9 mouse cellular contexts compared by ENCODE assay signal in the genomic region with DNA sequence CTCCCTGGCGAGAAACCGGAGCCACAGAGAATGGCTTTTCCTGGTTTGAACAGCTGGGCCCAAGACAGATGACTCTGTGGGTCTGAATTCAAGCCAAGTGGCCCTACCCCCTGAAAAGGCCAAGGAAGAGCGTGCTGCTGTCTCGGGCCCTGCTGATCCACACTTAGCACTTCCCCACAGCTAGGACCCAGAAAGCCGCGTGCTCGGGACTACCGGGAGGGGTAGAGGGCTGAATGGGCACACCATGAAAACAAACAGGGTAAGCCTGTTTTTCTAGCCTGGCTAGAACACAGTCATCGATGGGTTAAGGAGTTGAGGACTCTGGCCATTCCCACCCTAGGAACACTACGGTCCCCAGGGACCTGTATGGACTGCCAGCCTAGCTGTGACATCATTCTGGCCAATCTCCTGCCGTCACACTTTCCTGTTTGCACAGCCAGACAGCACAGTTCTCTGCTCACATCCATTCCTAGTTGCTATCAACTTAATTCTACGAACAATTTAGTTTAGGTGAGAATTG. TPM values are rescaled to one million over a fixed set of nuclear protein-coding genes. Genes with fewer than 3 reads are reported as not detected.
DNase-seq lines count a peak whose midpoint lies in the region; ATAC-seq and TF ChIP-seq lines count a peak whose summit lies in the region.
"Had no signal": no experiment of that assay in that cellular context is flagged by ENCODE, and none has a peak within 500 bp of the region (broad histone marks: within the 10 kb centered on the region; RNA-seq: fewer than 3 reads in every experiment).

No protein-coding gene starts in this region.

- no peaks in the 10 kb centered on the region for H3K79me3 ChIP-seq in C2C12 (ENCODE audit: low read depth)

- no peak for ATAC-seq in midbrain, embryonic 14.5 days (ENCODE audit: low FRiP score, low TSS enrichment)

- H3K4me3 ChIP-seq in C2C12 (ENCODE audit: insufficient read depth, poor library complexity, severe bottlenecking), result no peak overlapping the region
- no peak overlapping the region for H3K4me3 ChIP-seq in midbrain, embryonic 14.5 days (replicated peaks; ENCODE audit: low read depth, low read length)

- H3K9ac ChIP-seq in midbrain, embryonic 14.5 days (replicated peaks; ENCODE audit: low read length), result no peak overlapping the region

- no peak overlapping the region for H3K27ac ChIP-seq in midbrain, embryonic 14.5 days (replicated peaks; ENCODE audit: low read depth, low read length)

- no peaks in the 10 kb centered on the region for H3K27me3 ChIP-seq in C2C12 (ENCODE audit: control insufficient read depth, insufficient read depth, insufficient read length)
- no peaks in the 10 kb centered on the region for H3K27me3 ChIP-seq in midbrain, embryonic 14.5 days (ENCODE audit: control insufficient read depth, insufficient read depth, low read length)

- H3ac ChIP-seq in C2C12 (ENCODE audit: control insufficient read depth, insufficient read length, low read depth), result no peak overlapping the region

- no peaks in the 10 kb centered on the region for H3K79me2 ChIP-seq in C2C12 (ENCODE audit: control insufficient read depth, insufficient read depth)

- WGBS in midbrain, embryonic 14.5 days, result 52% methylated on average over 12 of the region's 12 CpGs

- peaks cover 14% of the 10 kb centered on the region for H3K36me3 ChIP-seq in C2C12 (ENCODE audit: control insufficient read depth, insufficient read depth)
- no peaks in the 10 kb centered on the region for H3K36me3 ChIP-seq in midbrain, embryonic 14.5 days (ENCODE audit: control insufficient read depth, insufficient read depth, low read length)

- TF ChIP-seq CTCF in C2C12 (IDR thresholded peaks at IDR 0.05; ENCODE audit: control insufficient read depth, insufficient read depth, insufficient read length), result no peak

- DNase-seq in embryo, embryonic 11 days, result peak; percentile 28
- no peak for DNase-seq in embryo, embryonic 10.5 days (ENCODE audit: low spot score)
- DNase-seq in heart, adult 8-10 months (ENCODE audit: low spot score), result peak; percentile 60
- peak; percentile 65 to 74 for DNase-seq in kidney, postnatal 36 days
- no peak for DNase-seq in right cerebral cortex, postnatal 4 days
- DNase-seq in midbrain, embryonic 14.5 days, result no peak
- DNase-seq in thymus, postnatal 10 days (ENCODE audit: low spot score in 2 of 2), result no peak

- no peak overlapping the region for H3K4me2 ChIP-seq in midbrain, embryonic 14.5 days (ENCODE audit: low read length)

- no peaks in the 10 kb centered on the region for H3K9me3 ChIP-seq in midbrain, embryonic 14.5 days (ENCODE audit: control insufficient read depth, low read length)

- H3K4me1 ChIP-seq in midbrain, embryonic 14.5 days (ENCODE audit: control insufficient read depth, insufficient read depth, low read length), result peaks cover 13% of the 10 kb centered on the region; the same call in 1 of the 2 replicates

TF ChIP-seq in C2C12, 6 proteins besides CTCF, POLR2A, EP300 and RAD21:
- TF ChIP-seq MAX (IDR thresholded peaks at IDR 0.05) (no peak), USF1 (IDR thresholded peaks at IDR 0.05; ENCODE audit: low read depth) (no peak), MYOD1 (IDR thresholded peaks at IDR 0.05; ENCODE audit: control insufficient read depth, insufficient read length, low read depth) (peak; percentile 56)

RNA-seq across cellular contexts. Expression of a gene that starts 7.9 kb away (rescaled TPM):
- 2,021 TPM for polyA plus RNA-seq in C2C12 (2012; fragmentation: generic; extraction: Trizol)
- 1,000 to 10,000 TPM; 1,121 to 1,613 (median 1,357) TPM for total RNA-seq in heart, adult 8-10 months (2022)
- polyA plus RNA-seq in midbrain, embryonic 14.5 days (2014; fragmentation: Nextera tagmentation; extraction: Ambion mirVana), result 1,248 and 1,388 TPM in 2 replicates

RNA-seq across cellular contexts. Expression of a gene that starts 17.3 kb away (rescaled TPM):
- polyA plus RNA-seq in C2C12 (2012; fragmentation: generic; extraction: Trizol), result 131 TPM
- total RNA-seq in heart, adult 8-10 months (2022), result 10 to 100 TPM; 23.1 to 27.9 (median 25.3) TPM
- 73.0 and 77.1 TPM in 2 replicates for polyA plus RNA-seq in midbrain, embryonic 14.5 days (2014; fragmentation: Nextera tagmentation; extraction: Ambion mirVana)

RNA-seq across cellular contexts. Expression of a gene that starts 18.4 kb away (rescaled TPM):
- polyA plus RNA-seq in C2C12 (2012; fragmentation: generic; extraction: Trizol), result 264 TPM
- 10 to 100 TPM; 58.9 to 70.8 (median 66.9) TPM for total RNA-seq in heart, adult 8-10 months (2022)
- polyA plus RNA-seq in midbrain, embryonic 14.5 days (2014; fragmentation: Nextera tagmentation; extraction: Ambion mirVana), result 21.2 and 33.2 TPM in 2 replicates

RNA-seq across cellular contexts. Expression of a gene that starts 20.9 kb away (rescaled TPM):
- polyA plus RNA-seq in C2C12 (2012; fragmentation: generic; extraction: Trizol), result 1.7 TPM
- not detected for total RNA-seq in heart, adult 8-10 months (2022)
- polyA plus RNA-seq in midbrain, embryonic 14.5 days (2014; fragmentation: Nextera tagmentation; extraction: Ambion mirVana), result not detected in 2 replicates
- total RNA-seq: neutrophil, adult 5-6 weeks had no signal

RNA-seq across cellular contexts. Expression of a gene that starts 25.5 kb away (rescaled TPM):
- polyA plus RNA-seq in C2C12 (2012; fragmentation: generic; extraction: Trizol), result 5.3 TPM
- total RNA-seq in heart, adult 8-10 months (2022), result 1 to 10 TPM in 3 of 4 experiments, under 1 TPM in 1; 0.65 to 1.5 (median 1.3) TPM
- 4.2 and 4.9 TPM in 2 replicates for polyA plus RNA-seq in midbrain, embryonic 14.5 days (2014; fragmentation: Nextera tagmentation; extraction: Ambion mirVana)

Comparison
In these comparisons a context has a peak if more than half of its experiments do, and no peak if none do; other contexts are left out.
1. DNase-seq: peak in embryo, embryonic 11 days (single experiment), heart, adult 8-10 months (single experiment) and kidney, postnatal 36 days (2 of 2); none in embryo, embryonic 10.5 days (single experiment), right cerebral cortex, postnatal 4 days (single experiment), midbrain, embryonic 14.5 days (single experiment) and thymus, postnatal 10 days (0 of 2).